Mouse (Mus musculus) duodenum, adult 2 months (tissue): ENCODE data around the gene Zic2. TPM values are rescaled to one million over a fixed set of nuclear protein-coding genes. Genes with fewer than 3 reads are reported as not detected.

Source experiments
- polyA plus RNA-seq: library from polyadenylated mRNA; depleted of rRNA; stranded (reverse); fragments of >200 nt; gene quantifications from 2 replicates; pipeline ENCODE4 v1.2.3, GENCODE M21; 2012; ENCODE audit warnings: low replicate concordance; rRNA removed

Gene Zic2
- not detected in 2 replicates for polyA plus RNA-seq

DNA sequence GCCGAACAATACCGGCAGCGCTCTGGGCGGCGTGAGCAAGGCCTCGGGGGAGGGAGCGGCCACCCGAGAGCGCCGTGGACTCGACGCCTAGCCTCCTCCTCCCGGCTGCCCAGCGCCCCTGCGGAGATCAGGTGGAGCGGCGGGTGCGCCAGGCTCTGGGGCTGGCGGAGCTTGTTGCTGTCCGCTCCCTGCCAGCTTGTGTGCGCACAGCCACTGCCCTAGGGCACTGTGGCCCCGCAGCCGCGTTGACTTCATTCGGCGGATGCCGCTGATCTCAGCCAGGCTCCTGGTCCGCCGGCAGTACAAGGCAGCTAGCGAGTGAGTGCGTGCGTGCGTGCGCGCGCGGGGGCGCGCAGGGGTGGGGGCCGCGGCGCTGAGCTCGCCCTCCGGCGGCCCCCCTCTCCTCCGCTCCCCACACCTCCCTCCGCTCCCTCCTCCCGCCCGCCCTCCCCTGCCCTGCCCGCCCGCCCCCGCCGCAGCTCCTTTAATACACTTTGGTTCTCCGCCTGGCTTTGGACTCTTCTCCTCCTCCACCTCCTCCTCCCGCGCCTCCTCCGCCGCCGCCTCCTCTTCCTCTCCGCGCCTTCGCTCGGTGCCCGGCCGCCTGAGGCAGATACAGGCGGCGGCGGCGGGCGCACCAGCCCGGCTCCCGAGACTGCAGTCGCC lies at the start of gene Zic2:
Zic2 (plus strand) TSS at position 545 of the 666 bp plus-strand sequence.

DNA sequence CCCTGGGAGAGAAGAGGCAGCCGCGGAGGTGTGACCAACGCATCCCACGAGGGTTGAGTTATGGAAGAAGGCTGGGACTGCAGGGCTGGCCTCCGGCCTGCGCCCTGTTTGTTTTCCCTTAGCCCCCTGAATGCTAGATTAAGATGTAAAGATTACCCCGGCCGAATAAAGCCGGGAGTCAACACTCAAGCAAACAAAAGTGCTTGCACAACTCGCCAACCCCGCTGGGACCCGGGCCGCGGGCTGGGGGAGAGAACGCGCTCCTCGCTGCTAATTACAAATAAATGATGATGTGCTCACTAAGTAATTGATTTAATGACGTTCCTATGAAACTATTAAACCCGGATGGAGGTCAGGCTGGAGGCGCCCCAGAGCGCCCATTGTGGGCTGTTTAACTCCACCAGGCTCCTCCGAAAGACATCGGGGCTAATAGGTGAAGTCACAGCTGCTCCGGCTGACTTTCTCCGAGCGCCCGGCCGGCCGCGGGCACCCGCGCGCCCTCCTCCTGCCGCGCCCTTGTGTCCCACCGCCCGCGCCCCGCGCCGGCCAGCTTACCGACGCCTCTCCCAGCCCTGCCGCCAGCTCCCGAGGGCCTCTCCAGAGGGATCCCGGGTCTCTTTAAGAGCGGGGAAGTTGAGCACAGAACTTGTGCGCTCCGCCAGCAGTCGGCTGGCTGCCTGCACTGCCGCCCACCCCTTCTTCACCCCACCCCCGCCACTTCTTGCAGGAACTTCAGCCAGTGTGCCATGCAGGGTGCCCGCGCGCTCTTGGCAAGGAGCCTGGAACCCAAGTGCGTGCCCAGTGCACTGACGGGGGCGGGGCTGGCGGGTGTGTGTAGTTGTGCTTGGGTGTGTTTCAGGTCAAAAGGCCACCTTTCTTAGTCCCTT lies 24.5 kb upstream of the Zic2 start, which contains the start of gene Gm5089:
Gm5089 (minus strand) TSS at position 620 of the 887 bp plus-strand sequence.

DNA sequence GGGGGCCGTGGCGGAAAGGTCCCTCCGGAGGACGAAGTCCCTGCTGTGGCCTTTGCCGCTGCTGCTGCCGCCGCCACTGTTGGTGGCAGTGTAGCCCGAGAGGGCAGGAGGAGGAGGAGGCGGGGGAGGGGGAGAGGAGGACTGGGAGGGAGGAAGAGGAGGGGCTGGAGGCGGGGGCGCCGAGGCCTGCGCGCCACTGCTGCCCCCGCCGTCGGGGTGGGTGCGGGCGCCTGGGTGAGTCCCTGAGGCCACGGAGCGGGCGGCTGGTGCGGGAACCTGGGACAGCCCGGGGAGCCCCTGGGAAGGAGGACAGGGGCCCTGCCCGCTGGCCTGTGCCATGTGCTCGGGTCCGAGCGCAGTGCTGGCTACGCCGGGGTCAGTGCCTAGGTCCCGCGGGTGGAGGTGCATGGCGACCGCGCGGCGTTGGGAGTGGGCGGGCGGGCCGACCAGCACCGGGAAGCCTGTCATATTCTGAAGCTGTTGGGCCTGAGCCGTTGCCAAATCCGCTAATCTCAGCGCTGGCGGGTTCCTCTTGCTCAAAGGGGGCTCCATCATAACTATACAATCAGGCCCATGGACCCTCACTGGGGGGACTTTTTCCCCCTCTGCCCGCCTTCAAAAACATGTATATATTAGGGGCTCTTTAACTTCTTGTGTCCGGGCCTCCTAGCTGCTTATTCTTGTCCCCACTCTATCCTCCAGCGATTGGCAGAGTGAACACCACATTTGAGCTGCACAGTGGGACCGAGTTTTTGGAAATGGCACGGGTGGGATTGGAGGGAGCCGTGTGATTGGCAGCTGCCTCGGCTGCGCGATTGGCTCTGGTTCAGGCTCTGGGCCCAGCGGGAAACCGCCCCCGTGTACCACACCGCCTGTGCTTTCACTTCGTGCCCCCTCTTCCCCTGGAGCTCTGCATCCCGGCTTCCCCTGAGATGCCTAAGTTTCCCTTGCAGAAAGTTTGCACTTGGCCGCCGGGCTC lies 10.2 kb upstream of the Zic2 start, which contains the start of gene Zic5:
Zic5 (minus strand) TSS at position 915 of the 979 bp plus-strand sequence.

DNA sequence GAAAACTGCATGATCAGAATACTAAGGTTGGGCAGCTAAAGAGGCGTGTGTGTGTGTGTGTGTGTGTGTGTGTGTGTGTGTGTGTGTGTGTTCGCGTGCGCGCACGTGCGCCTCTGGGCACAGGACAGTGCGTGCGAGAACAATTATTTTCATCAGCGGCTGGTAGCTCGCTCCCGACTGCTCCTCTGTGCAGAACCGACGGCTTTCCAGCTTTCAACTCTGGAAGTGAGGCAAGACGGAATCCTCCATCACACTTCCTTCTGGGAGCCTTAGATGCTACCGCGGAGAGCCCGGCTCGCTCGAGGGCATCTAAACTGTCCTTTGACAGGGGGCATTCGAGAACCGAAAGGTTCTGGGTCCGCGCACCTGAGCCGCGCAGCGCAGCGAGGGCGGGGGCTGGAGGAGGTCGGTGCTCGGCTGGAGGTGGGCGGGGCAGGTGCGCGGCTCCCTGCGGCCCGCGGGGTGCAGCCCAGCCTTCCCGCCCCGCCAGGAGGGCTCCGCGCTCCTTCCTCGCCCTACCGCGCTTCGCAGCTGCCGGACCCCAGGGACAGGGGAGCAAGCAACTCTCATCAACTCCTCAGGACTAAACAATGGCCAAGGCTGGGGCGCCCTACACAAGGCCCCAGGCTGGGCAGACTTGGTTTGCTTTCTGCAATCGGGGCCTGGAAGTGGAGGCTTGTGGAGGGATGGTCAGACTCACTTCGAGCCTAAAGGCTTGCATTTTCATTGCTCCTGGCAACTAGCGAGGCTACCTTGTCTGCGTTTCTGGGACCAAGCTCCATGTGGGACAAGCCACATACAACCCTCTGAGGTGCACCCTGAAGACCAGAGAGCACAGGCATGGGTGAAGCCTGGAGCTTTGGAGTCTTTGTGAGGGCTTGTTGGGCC lies 15.4 kb downstream of the Zic2 start, which contains the start of gene Gm10837:
Gm10837 (plus strand) TSS at position 146 of the 888 bp plus-strand sequence.

Other genes starting within 250 kb of the Zic2 start
- 0.08 TPM in 1 of 2 replicates, not detected in the other for gene Gm5089, start 24.3 kb upstream of the Zic2 start, polyA plus RNA-seq
- 0.25 TPM in 1 of 2 replicates, not detected in the other for gene Zic5, start 9.8 kb upstream of the Zic2 start, polyA plus RNA-seq
- not detected in 2 replicates for gene Gm10837, start 15.2 kb downstream of the Zic2 start, polyA plus RNA-seq
- 1.5 and 3.9 TPM in 2 replicates for gene Pcca, start 58.9 kb downstream of the Zic2 start, polyA plus RNA-seq